Mouse (Mus musculus) right cerebral cortex, postnatal 36 days (tissue): ENCODE results near the gene Ugt1a7c.

Source experiments
- DNase-seq, 2 experiments: peaks; one replicate each; pipeline ENCODE4 v3.0.0; 2022; ENCODE audit warnings: low spot score in 2 of 2, mixed read lengths in 1 of 2

Gene Ugt1a7c

DNA sequence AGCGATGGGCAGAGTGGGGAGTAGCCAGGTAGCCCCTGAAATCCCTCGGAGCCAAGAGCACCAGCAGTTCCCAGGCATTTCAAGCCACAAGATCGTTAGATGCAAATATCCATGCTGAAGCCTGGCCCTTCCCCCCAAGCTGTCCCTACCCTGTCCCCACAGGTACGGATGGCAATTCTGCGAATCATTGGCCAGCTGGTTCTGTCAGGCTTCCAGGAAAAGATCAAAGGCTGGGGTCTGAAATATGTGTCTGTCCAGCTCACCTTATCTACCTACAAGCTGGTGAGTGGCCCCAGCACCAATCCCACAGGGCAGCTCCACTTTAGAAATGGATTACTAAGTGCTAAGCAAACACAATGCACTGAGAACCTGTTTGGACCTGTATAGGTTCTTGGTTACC lies 142.4 kb downstream of the Ugt1a7c start:
- DNase-seq, result no peak

DNA sequence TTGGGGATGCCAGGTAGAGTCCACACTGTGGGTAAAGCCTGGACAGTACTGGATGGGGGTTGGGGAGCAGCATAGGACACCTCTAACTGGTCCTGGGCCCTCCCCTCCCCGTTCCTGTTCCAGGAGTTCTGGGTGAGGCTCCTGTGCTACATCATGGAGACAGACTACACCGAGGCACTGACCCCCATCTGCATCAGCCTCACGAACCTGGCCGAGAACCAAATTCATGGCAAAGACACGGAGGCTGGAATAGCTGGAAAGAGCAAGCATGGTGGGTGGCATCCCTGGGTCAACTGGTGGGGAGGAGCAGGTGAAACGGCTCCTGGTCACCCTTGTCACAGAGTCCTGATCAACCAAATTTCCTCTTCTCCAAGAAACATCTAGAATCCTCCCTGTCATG lies 143.9 kb downstream of the Ugt1a7c start:
- no peak for DNase-seq

DNA sequence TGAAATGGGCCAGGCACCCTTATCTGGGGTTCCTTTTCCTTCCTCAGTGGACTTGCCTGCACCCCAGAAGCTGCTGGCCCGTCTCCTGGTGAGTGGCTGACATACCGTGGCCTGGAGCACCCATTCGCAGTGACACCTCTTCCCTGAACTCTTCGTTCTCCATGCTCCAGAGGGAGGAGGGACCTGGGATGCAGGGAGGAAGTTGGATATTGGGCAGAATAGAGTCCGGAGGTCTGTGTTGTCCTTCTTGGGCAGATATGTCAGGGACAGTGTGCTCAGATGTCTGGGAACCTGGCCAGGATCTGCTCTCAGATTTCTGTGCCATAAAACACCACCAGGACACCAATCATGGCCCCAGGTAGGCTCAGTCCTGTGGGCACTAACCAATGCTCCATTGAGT lies 145.2 kb downstream of the Ugt1a7c start:
- no peak for DNase-seq

DNA sequence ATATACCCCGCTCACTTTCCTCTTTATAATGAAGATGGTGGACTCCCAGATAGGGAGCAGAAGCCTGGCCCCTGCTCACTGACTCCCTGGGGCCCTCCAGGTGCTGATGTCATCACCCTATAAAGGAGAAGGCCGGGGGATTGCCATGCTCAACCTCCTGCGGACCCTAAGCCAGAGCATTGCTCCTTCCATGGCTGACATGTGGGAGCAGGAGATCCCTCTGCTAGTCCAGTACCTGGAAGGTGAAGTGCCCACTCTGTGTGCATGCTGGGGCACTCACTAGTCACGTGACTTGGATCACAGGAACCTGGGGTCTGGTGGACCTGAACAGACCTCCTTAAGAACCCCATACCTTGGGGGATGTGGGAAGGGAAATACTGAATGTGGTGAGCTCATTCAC lies 145.7 kb downstream of the Ugt1a7c start:
- DNase-seq, result no peak

DNA sequence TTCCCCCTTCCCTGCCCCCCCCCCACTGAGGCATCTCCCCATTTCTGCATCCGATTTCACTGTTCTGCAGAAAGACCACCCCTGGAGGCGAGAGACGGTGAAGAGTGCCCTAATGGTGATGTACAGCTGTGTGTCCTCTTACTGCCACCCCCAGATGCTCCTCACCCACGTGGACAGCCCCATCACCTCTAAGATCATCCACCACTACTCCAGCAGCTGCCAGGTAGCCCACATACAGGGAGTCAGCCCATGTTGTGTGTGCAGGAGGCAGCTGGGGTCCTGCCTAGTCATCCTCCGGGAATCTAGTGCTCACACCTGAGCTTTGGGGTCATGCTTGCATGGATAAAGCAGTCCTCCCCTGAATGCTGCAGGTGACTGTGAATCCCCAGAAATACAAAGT lies 149.0 kb downstream of the Ugt1a7c start:
- no peak for DNase-seq

DNA sequence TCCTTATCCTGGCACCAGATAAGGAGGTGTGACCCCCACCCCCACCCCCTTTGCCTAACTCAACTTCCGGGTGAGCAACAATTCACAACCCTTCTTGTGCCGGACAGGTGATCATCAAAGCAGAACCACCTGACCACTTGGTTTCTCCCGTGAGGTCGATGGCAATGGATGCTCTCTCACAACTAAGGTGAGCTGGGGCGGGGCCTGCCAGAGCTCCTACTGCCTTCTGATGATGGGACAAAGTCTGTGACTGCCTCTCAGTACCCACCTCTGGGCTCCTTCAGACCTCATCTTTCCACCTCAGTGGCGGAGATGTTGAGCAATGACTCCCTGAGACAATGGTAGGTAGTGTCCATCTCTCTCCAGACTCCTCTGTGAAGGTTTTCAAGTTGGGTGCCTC lies 151.0 kb downstream of the Ugt1a7c start:
- DNase-seq, result no peak

DNA sequence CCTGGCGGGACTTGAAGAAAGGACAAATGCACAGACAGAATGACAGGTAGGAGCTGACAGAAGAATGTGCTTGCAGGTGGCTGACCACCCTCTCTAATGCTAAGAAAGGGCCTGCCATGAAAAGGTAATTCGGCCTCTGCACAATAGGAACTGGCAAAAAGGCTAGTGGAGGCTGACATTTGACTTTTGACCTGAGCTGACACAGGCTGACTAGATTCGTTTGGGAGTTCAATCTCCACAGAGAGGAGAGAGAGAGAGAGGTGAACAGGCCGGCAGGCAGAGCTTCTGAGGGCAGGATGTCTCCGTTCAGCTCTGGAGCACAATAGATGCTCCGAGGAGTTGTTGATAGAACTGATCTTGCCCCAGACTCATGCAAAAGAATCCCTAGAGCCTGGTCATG lies 151.5 kb downstream of the Ugt1a7c start:
- no peak for DNase-seq

DNA sequence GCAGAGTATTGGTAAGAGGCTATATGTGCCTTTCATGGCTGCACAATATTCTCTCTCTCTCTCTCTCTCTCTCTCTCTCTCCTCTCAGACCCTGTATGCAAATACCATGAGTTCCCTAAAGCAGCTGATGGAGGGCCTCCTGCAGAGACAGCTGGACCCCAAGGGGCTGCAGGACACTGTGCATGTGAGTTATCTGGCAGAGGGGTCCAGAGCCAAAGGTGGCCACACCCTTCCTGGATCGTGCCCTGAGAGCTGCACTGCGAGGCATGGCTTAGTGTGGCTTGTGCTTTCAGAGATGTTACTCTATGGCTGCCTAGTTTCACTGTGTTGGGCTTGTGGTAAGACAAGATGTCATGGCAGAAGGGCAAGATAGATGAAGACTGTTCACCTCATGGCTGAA lies 152.8 kb downstream of the Ugt1a7c start:
- no peak for DNase-seq

DNA sequence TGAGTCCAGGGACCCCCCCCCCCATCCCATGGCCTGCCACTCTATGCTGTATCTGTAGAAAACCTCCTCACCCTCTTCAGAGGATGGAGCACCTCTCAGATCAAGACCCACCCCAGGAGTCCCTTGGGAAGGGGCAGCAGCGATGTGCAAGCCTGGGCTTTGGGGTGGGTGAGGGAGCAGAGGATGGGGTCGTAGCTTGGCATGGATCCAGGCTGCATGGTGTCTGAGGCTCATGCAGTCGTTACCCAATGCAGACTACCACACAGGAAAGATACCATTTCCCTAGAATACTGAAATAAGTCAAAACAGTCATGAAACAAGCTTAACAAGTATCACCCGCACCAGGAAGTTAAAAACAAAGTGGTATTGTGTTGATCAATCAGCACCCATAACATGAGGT lies 153.8 kb downstream of the Ugt1a7c start:
- no peak for DNase-seq

DNA sequence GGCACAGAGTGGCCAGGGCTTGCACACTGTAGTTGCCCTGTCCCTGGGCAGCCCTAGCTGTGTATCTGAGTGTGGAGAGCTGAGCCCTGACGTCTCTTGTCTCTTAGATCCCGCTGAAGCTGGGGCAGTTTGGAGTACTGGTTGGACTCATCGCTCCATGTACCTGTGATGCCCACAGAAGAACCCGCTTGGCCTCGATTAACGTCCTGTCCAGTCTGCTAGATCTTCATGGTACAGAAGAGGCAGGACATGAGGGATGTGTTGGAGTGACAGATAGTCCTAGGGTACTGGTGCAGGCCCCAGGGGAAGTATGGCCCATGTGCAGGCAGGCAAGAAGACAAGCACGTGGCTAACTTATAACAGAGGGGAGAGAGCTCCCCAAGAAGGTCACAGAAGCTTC lies 154.7 kb downstream of the Ugt1a7c start:
- DNase-seq, result no peak

DNA sequence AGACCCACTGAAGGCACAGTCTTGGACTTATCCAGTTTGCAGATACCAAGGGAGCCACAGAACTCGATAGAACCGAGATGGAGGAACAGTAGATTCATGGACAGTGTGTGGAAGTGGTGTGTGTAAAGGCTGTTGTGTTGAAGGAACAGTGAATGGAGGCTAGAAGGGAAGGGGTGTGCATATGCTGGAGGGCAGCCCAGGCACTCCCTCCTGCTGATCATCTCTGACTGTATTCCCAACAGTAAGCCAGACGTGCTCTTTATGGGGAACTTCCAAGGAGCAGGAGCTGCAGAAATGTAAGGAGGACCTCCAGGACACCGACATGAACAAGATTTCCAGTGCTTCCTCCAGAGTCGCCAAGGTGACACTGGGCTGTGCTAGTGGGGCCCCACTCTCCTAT lies 155.2 kb downstream of the Ugt1a7c start:
- no peak for DNase-seq

DNA sequence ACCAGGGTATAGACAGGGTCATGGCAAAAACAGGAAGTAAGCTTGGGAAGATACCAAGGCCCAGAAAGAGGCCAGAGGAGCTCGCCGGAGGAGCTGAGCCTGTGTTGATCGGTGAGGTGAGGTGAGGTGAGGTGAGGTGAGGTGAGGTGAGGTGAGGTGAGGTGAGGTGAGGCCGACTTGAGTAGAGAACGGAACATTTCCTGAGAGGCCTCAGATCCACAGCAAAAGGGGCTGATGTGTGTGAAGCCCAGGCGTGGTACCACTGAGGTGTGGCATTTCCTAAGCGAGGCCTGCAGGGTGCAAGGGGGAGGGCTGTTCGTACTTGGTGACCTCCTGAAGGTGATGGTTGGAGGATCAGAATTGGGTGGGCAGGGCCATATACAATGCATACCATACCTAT lies 158.2 kb downstream of the Ugt1a7c start:
- no peak for DNase-seq

DNA sequence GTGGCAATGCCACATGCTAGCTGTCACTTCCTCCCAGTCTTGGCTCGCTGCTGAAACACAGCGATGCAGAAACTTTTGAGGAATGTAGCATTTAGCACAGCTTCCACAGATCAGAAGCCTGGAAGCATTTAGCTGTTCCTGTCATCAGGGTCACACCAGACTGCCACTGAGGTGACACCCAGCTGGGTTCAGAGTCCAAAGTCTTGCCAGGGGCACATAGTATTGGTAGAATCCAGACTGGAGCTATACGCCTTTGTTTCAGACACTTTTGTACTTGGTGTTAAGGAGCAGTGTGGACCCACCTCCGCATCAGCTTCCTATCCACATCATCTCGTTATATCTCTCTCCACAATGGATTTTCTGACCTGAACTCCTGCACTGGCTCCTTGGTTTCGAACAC lies 158.7 kb downstream of the Ugt1a7c start:
- no peak for DNase-seq

DNA sequence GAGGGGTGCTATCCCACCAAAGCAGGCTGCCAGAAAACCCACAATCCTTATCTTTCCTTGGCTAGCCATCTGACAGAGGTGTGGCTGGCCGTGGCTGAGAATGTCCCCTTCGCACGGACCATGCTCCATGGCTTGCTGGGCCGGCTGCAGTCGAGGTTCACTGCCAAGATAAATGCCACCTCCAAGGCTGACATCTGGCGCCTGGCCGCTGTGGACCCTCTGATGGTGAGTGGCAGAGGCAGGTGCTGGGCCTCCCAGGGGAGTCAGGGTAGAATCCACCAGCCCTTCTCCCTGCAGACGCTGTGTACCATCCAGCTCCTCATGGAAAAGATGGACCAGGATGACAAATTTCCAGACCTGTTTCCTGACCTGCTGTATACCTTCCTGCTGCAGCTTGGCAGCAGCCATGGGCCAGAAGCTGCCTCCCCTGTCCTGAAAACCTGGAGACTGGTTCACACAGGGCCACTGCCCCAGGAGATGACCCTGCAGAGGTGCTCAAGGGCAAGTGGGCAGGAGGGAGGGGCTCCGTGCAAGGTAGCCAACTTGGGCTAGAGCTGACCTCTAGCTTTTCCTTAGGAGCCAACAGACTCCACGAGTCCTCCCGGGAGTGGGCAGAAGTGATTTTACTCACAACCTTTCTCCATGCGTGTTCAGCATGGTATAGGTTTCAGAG lies 160.1 kb downstream of the Ugt1a7c start:
- no peak for DNase-seq

DNA sequence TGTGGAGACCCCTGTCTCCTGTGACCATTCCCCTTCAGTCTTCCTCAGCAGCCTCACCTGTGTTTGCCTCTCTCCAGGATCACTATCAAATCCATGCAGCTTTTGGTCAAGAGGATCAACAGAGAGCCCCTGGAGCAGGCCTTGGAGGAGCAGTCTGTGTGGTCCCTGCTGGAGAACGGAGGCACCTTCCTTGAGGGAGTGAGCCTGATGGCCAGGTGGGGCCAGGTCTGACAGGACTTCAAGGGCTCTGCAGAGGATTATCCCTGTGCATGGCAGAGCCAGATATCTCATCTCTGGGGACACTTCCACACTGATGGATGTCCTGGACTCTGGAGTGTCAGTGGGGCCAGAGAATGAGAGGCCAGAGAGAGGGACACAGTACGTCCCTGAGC lies 160.6 kb downstream of the Ugt1a7c start:
- no peak for DNase-seq

DNA sequence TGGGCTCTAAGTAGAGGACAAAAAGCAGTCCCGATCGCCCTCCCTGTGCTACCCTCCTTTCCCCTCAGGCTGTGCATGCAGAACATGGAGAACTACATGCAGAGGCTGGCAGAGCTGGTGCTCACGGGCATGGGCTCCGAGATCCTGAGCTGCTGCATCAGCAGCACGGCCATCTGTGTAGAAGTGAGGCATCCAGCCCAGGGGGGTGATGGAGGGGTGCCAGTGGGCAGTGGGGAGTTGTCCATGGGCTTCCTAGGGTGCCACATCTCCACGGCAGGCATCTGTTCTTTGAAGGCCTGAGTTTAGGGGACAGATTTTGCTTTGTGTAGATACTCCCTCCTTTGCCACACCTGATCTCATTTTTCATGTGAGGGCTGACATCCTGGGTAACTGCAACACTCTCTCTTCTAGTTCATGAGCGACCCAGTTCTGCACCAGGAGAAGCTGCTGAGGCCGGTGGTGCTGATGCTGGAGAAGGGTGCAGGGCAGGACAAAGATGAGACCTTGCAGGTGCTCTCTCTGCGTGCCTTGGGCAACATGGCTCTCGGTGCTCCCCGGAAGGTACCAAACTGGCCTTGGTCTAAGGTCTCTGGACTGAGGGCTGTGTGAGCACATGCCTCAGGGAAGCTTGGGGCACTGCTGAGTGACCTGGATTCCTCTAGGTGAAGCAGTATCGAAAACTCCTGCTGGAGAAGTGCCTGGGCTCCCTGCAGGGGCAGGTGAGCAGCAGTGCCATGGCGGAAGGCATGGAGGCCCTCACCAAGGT lies 161.3 kb downstream of the Ugt1a7c start:
- no peak for DNase-seq

DNA sequence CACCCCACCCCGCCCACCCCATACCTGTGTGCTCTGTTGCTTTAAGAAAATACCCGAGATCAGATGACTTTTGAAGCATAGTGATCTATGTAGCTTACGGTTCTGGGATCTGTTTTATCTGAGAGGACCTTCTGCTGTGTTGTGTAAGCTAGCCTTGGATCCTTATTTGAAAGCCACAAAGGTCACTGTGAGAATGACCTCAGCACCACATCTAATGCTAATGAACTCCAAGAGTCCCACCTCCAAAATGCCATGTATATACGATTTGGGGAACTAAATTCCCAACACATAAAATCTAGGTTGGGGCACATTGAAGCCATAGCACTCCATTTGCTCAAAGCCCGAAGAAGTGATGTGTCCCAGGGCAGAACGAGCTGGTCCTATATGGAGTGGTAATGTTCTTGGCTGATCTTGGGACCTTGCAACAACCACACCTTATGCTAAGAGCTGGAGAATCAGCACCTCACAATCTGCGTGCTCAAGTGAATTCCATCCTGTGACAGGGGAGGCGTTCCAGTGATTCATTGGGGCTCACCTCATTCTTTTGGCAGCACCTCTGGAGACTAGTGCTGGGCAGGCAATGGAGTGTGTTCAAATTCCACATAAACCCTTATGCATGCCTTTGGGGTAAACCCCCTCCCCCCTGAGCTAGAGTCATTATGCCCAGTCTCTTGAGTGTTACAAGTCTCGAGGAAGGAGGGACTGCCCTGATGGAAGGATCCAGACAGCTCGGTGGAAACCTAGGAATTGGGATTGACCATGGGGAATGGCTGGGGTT lies 162.2 kb downstream of the Ugt1a7c start:
- DNase-seq, result no peak

DNA sequence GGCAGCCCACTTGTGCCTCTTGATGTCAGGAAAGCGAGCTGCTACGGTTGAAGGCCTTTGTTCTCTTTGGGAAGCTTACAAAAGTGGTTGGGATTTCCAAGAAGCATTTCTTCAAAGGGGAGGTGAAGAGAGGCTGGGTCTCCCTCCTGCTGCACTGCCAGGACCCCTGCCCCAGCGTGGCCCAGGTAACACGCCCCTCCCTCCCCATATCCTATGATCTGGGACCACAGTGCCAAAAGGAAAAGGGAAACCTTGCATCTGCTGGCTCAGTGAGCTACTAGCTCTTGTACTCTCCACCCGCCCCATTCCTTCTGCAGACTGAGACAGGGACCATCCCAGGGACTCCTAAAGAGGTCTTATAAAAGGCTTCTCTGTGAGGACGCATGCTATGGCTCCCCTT lies 162.8 kb downstream of the Ugt1a7c start:
- DNase-seq, result no peak

DNA sequence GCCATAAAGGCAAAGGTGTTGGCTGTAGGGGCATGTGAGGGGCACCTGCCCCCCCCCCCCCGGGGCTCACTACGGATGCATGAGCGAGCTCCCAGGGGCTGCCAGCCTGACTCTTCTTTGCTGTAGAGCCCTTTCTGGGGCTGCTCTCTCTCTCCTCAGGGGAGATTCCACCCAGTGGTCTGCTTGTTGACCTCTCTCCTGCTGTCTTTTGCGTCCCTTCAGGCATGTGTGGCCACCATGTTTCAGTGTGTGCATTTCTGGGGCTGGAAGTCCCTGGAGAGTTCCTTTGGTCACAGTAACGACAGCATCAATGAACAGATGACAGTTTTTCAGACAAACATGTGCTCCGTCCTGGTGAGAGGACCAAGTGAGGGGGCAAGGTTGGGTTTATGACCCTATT lies 163.5 kb downstream of the Ugt1a7c start:
- DNase-seq, result no peak

DNA sequence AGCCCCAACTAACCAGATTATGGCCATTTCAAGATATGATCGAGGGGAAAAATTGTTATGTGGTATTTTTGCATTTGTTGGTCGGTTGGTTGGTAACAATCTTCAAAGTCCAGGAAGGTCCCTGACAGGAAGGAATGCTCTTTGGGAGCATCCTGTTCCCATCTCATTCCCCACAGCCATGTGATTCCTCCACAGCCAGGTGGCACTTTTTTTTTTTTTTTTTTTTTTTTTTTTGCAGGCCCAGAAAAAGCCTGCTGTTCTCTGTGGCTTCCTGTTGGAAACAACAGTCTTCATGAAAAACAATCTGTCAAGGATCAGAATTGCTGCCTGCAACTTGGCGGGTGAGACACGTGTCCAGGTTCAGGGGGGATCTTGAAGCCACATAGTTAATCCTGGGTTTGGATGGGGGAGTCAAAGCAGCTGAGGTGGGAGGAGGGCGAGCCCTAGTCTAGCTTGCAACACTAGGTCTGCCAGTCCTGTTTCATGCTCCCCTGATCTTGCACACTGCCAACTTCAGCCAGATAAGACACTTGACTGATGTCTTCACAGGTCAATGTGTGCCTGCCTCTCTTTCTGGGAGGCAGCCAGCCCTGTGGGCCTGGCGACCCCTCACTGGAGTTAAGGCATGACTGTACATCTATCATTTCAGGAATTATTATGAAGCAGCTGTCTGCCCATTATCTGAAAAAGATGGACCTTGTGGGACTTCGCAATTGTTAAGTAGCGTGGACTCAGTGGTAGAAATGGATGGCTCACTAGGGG lies 164.2 kb downstream of the Ugt1a7c start:
- DNase-seq, result no peak

DNA sequence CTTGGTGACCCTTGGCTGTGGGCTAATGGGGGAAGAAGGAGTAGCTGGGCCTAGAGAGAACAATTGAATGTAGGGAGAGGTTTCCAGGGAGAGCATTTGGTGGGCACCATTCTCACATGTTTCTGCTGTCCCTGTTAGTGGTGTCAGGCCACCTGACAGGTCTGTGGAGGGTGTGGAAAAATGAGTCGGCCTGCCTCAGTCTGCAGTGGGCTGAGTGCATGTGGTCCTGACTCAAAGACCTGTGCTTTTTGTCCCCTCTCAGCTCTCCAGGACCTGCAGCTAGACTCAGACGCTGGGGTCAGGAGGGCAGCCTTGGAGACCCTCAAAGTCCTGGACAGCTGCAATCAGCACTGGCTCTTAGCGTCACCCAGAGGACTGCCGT lies 164.8 kb downstream of the Ugt1a7c start:
- DNase-seq, result no peak

DNA sequence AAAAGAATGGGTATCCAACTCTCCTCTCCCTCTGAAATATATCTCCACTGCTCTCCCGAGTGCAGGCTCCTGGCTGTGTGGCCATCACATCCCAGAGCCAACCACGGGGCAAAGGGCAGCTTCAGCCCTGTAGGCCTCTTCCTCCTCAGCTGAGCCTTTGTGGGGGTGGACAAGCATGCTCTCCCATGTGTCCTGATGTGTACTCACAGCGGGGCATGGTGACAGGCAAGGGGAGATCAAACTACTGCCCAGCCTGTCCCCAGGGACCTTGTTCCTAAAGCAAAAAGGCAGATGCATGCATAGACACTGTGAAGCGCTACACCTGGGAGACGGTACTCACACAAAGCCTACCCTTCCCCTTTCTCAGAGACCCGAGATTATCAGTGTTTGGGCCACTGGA lies 165.3 kb downstream of the Ugt1a7c start:
- no peak for DNase-seq
